Mouse (Mus musculus) kidney, adult 2 months (tissue): ENCODE measurements around the gene Muc4.

ENCODE experiments used
- CTCF ChIP-seq: fragments of 200-500 bp; conservative IDR thresholded peaks from 2 replicates; pipeline ENCODE4 v1.5.1; 2011; ENCODE audit warnings: low read depth, mild to moderate bottlenecking, control low read depth, low read length, moderate library complexity, mixed read lengths; ENCODE audit not compliant: insufficient read depth, insufficient read length
- POLR2A ChIP-seq: fragments of 200-500 bp; IDR thresholded peaks from one replicate; pipeline ENCODE4 v1.6.1; 2011; ENCODE audit warnings: low read depth, low read length, control low read depth

GRCm38 (mm10) chr16:32726501-32726900, 9.2 kb upstream of the Muc4 start:
- TF ChIP-seq POLR2A (no peak), CTCF (no peak)
